Mouse (Mus musculus): ENCODE measurements around the gene Parp3. TPM values are rescaled to one million over a fixed set of nuclear protein-coding genes. Genes with fewer than 3 reads are reported as not detected.

The Parp3 gene
- polyA plus RNA-seq, 1 experiment, result 26.8 TPM

GRCm38 (mm10) chr9:106464751-106465541 is 11.8 kb downstream of the Parp3 start:
- H3K79me2 ChIP-seq (ENCODE audit: control insufficient read depth, insufficient read depth), result peaks cover 10% of the 10 kb centered on the region
- H3K4me3 ChIP-seq (ENCODE audit: insufficient read depth, poor library complexity, severe bottlenecking), result no peak overlapping the region
- H3ac ChIP-seq (ENCODE audit: control insufficient read depth, insufficient read length, low read depth), result no peak overlapping the region
- TF ChIP-seq MAX (IDR thresholded peaks at IDR 0.05), result no peak
- no peak for TF ChIP-seq MYOG (IDR thresholded peaks at IDR 0.05; ENCODE audit: control insufficient read depth, extremely low read depth, insufficient read length)
- TF ChIP-seq FOSL1 (IDR thresholded peaks at IDR 0.05; ENCODE audit: insufficient read depth, low read length, poor library complexity, severe bottlenecking), result no peak
- no peak for TF ChIP-seq CTCF (IDR thresholded peaks at IDR 0.05; ENCODE audit: control insufficient read depth, insufficient read depth, insufficient read length)
- no peak for TF ChIP-seq USF1 (IDR thresholded peaks at IDR 0.05; ENCODE audit: low read depth)
- peaks cover 3% of the 10 kb centered on the region for H3K79me3 ChIP-seq (ENCODE audit: low read depth)
- peaks cover 46% of the 10 kb centered on the region for H3K36me3 ChIP-seq (ENCODE audit: control insufficient read depth, insufficient read depth)
- no peaks in the 10 kb centered on the region for H3K27me3 ChIP-seq (ENCODE audit: control insufficient read depth, insufficient read depth, insufficient read length)

DNA sequence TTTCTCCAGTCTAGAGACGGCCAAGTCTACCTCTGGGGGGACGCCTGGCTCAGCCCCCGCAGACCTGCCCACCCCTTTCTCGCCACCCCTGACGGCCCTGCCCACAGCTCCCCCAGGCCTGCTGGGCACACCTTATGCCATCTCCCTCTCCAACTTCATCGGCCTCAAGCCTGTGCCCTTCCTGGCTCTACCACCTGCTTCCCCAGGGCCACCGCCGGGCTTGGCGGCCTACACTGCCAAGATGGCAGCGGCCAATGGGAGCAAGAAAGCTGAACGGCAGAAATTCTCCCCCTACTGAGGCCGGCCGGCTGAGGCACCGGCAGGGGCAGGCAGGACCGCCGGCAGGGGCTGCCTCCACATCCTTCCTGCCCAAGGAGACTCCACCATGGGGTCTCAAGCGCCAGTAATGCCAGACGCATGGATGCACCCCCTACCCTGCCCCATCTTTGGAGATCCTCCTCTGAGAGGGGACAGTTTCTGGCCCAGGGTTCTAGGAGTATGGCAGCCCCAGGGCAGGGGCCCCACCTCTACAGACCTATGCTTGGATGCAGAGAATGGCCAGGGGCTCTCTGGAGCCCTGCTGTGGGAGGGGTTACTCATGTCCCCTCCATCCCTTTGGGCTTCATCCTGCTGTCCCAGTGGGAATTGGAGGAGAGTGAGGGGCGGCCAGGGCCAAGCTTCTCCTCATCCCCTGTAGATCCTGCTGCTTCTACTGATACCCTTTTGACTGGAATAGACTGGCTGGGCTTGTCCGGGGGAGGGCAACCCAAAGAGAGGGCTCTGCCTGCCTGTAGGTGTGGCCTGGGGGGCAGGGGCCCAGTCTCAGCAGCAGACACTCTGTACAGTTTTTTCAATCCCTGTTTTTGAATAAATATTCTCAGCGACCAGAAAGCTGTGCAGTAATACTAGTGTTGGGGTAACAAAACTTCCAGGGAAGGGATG is 13.4 kb downstream of the Parp3 start:
- H3K79me2 ChIP-seq (ENCODE audit: control insufficient read depth, insufficient read depth), result peaks cover 25% of the 10 kb centered on the region
- no peak overlapping the region for H3K4me3 ChIP-seq (ENCODE audit: insufficient read depth, poor library complexity, severe bottlenecking)
- peaks cover 58% of the 10 kb centered on the region for H3K36me3 ChIP-seq (ENCODE audit: control insufficient read depth, insufficient read depth)
- H3ac ChIP-seq (ENCODE audit: control insufficient read depth, insufficient read length, low read depth), result no peak overlapping the region
- no peak for TF ChIP-seq MYOG (IDR thresholded peaks at IDR 0.05; ENCODE audit: control insufficient read depth, extremely low read depth, insufficient read length)
- no peak for TF ChIP-seq MAX (IDR thresholded peaks at IDR 0.05)
- no peak for TF ChIP-seq CEBPB (IDR thresholded peaks at IDR 0.05; ENCODE audit: low read depth)
- no peak for TF ChIP-seq MYOD1 (IDR thresholded peaks at IDR 0.05; ENCODE audit: control insufficient read depth, insufficient read length, low read depth)
- no peak for TF ChIP-seq USF1 (IDR thresholded peaks at IDR 0.05; ENCODE audit: low read depth)
- no peak for TF ChIP-seq CTCF (IDR thresholded peaks at IDR 0.05; ENCODE audit: control insufficient read depth, insufficient read depth, insufficient read length)
- TF ChIP-seq FOSL1 (IDR thresholded peaks at IDR 0.05; ENCODE audit: insufficient read depth, low read length, poor library complexity, severe bottlenecking), result no peak
- no peaks in the 10 kb centered on the region for H3K27me3 ChIP-seq (ENCODE audit: control insufficient read depth, insufficient read depth, insufficient read length)
- peaks cover 14% of the 10 kb centered on the region for H3K79me3 ChIP-seq (ENCODE audit: low read depth)

DNA sequence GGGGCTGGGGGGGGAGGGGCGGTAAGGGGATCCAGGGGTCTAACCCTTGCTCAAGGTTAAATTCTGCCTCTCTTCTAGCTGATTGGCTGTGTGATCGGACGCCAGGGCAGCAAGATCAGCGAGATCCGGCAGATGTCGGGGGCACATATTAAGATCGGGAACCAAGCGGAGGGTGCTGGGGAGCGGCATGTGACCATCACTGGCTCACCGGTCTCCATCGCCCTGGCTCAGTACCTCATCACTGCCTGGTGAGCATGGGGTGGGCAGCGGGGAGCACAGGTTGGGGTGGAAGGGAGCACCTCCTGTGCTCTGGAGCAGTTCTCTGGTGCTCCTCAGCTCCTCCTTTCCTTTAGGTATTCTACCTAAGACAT is 14.3 kb downstream of the Parp3 start:
- Histone ChIP-seq H3K4me3 (ENCODE audit: insufficient read depth, poor library complexity, severe bottlenecking) (no peak overlapping the region), H3ac (ENCODE audit: control insufficient read depth, insufficient read length, low read depth) (no peak overlapping the region), H3K79me2 (ENCODE audit: control insufficient read depth, insufficient read depth) (peaks cover 35% of the 10 kb centered on the region), H3K79me3 (ENCODE audit: low read depth) (peaks cover 24% of the 10 kb centered on the region), H3K27me3 (ENCODE audit: control insufficient read depth, insufficient read depth, insufficient read length) (no peaks in the 10 kb centered on the region), H3K36me3 (ENCODE audit: control insufficient read depth, insufficient read depth) (peaks cover 65% of the 10 kb centered on the region)
- TF ChIP-seq CEBPB (IDR thresholded peaks at IDR 0.05; ENCODE audit: low read depth) (no peak), MYOG (IDR thresholded peaks at IDR 0.05; ENCODE audit: control insufficient read depth, extremely low read depth, insufficient read length) (no peak), USF1 (IDR thresholded peaks at IDR 0.05; ENCODE audit: low read depth) (no peak), MYOD1 (IDR thresholded peaks at IDR 0.05; ENCODE audit: control insufficient read depth, insufficient read length, low read depth) (no peak), CTCF (IDR thresholded peaks at IDR 0.05; ENCODE audit: control insufficient read depth, insufficient read depth, insufficient read length) (no peak), FOSL1 (IDR thresholded peaks at IDR 0.05; ENCODE audit: insufficient read depth, low read length, poor library complexity, severe bottlenecking) (no peak), MAX (IDR thresholded peaks at IDR 0.05) (no peak)

GRCm38 (mm10) chr9:106461641-106462429 is 14.9 kb downstream of the Parp3 start:
- peaks cover 65% of the 10 kb centered on the region for H3K36me3 ChIP-seq (ENCODE audit: control insufficient read depth, insufficient read depth)
- H3K79me3 ChIP-seq (ENCODE audit: low read depth), result peaks cover 30% of the 10 kb centered on the region
- no peaks in the 10 kb centered on the region for H3K27me3 ChIP-seq (ENCODE audit: control insufficient read depth, insufficient read depth, insufficient read length)
- H3K79me2 ChIP-seq (ENCODE audit: control insufficient read depth, insufficient read depth), result peaks cover 41% of the 10 kb centered on the region
- no peak for TF ChIP-seq FOSL1 (IDR thresholded peaks at IDR 0.05; ENCODE audit: insufficient read depth, low read length, poor library complexity, severe bottlenecking)
- TF ChIP-seq CTCF (IDR thresholded peaks at IDR 0.05; ENCODE audit: control insufficient read depth, insufficient read depth, insufficient read length), result no peak
- no peak for TF ChIP-seq CEBPB (IDR thresholded peaks at IDR 0.05; ENCODE audit: low read depth)
- no peak for TF ChIP-seq USF1 (IDR thresholded peaks at IDR 0.05; ENCODE audit: low read depth)
- TF ChIP-seq MAX (IDR thresholded peaks at IDR 0.05), result no peak
- no peak for TF ChIP-seq MYOD1 (IDR thresholded peaks at IDR 0.05; ENCODE audit: control insufficient read depth, insufficient read length, low read depth)
- no peak for TF ChIP-seq MYOG (IDR thresholded peaks at IDR 0.05; ENCODE audit: control insufficient read depth, extremely low read depth, insufficient read length)
- H3ac ChIP-seq (ENCODE audit: control insufficient read depth, insufficient read length, low read depth), result no peak overlapping the region
- no peak overlapping the region for H3K4me3 ChIP-seq (ENCODE audit: insufficient read depth, poor library complexity, severe bottlenecking)

- Histone ChIP-seq H3K4me3 (ENCODE audit: insufficient read depth, poor library complexity, severe bottlenecking) (no peak overlapping the region), H3K79me3 (ENCODE audit: low read depth) (peaks cover 37% of the 10 kb centered on the region), H3K27me3 (ENCODE audit: control insufficient read depth, insufficient read depth, insufficient read length) (no peaks in the 10 kb centered on the region), H3K79me2 (ENCODE audit: control insufficient read depth, insufficient read depth) (peaks cover 49% of the 10 kb centered on the region), H3ac (ENCODE audit: control insufficient read depth, insufficient read length, low read depth) (no peak overlapping the region), H3K36me3 (ENCODE audit: control insufficient read depth, insufficient read depth) (peaks cover 65% of the 10 kb centered on the region)
- TF ChIP-seq CEBPB (IDR thresholded peaks at IDR 0.05; ENCODE audit: low read depth) (no peak), USF1 (IDR thresholded peaks at IDR 0.05; ENCODE audit: low read depth) (no peak), MAX (IDR thresholded peaks at IDR 0.05) (no peak), MYOG (IDR thresholded peaks at IDR 0.05; ENCODE audit: control insufficient read depth, extremely low read depth, insufficient read length) (no peak), MYOD1 (IDR thresholded peaks at IDR 0.05; ENCODE audit: control insufficient read depth, insufficient read length, low read depth) (no peak), FOSL1 (IDR thresholded peaks at IDR 0.05; ENCODE audit: insufficient read depth, low read length, poor library complexity, severe bottlenecking) (no peak), CTCF (IDR thresholded peaks at IDR 0.05; ENCODE audit: control insufficient read depth, insufficient read depth, insufficient read length) (no peak)
Observed at GRCm38 (mm10) chr9:106461026-106461415, 15.7 kb downstream of the Parp3 start.
